Mouse (Mus musculus) cerebellum, adult 2 months (tissue): ENCODE results near the gene Rasal2. TPM values are rescaled to one million over a fixed set of nuclear protein-coding genes. Genes with fewer than 3 reads are reported as not detected.

Source experiments
- DNase-seq, 2 experiments: peaks; one replicate each; pipeline ENCODE4 v3.0.0; 2021
- H3K27ac ChIP-seq: fragments of 200-500 bp; 2 replicates; pipeline ENCODE4 v1.5.1; 2012; ENCODE audit warnings: low read length, control low read depth, inconsistent platforms; ENCODE audit not compliant: insufficient read depth
- H3K27me3 ChIP-seq: fragments of 200-500 bp; 2 replicates; pipeline ENCODE4 v1.6.1; 2012; ENCODE audit warnings: inconsistent platforms, mild to moderate bottlenecking, low read length, moderate library complexity; ENCODE audit not compliant: control insufficient read depth, insufficient read depth
- H3K4me1 ChIP-seq: fragments of 200-500 bp; 2 replicates; pipeline ENCODE4 v1.6.1; 2011; ENCODE audit warnings: low read length; ENCODE audit not compliant: control insufficient read depth, insufficient read depth
- H3K4me3 ChIP-seq: fragments of 200-500 bp; replicated peaks from 2 replicates; pipeline ENCODE3; 2011; ENCODE audit warnings: mild to moderate bottlenecking, low read depth, low read length, control low read depth; ENCODE audit not compliant: insufficient read depth
- CTCF ChIP-seq: fragments of 200-500 bp; IDR thresholded peaks from 2 replicates; pipeline ENCODE4 v1.5.1; 2011; ENCODE audit warnings: low read depth, mild to moderate bottlenecking, control low read depth, low read length, moderate library complexity, borderline replicate concordance; ENCODE audit not compliant: insufficient read depth
- POLR2A ChIP-seq: fragments of 200-500 bp; IDR thresholded peaks from 2 replicates; pipeline ENCODE4 v1.6.1; 2011; ENCODE audit warnings: low read length, control low read depth, borderline replicate concordance; ENCODE audit not compliant: insufficient read depth
- WGBS: fragments of 180-500 bp; shearing (Covaris S2); methylation state at CpG from one replicate; pipeline ENCODE4 v1.1.7; 2018; 5-methylcytosine and 5-hydroxymethylcytosine counted together
- polyA plus RNA-seq: library from polyadenylated mRNA; depleted of rRNA; stranded (reverse); fragments of >200 nt; gene quantifications from 2 replicates; pipeline ENCODE4 v1.2.3, GENCODE M21; 2012; rRNA removed

The Rasal2 gene
- polyA plus RNA-seq, 1 experiment = 14.6 TPM

- Histone ChIP-seq H3K27me3 (no peaks in the 10 kb centered on the region), H3K4me1 (no peaks in the 10 kb centered on the region; the same call in 1 of the 2 replicates), H3K27ac (no peak overlapping the region), H3K4me3 (no peak overlapping the region)
- no peak for DNase-seq
- WGBS = 10% methylated on average over 19 of the region's 19 CpGs
- no peak for TF ChIP-seq CTCF
- no peak for TF ChIP-seq POLR2A
Measured at GRCm38 (mm10) chr1:157101122-157101865, 311.1 kb downstream of the Rasal2 start.

GRCm38 (mm10) chr1:157095534-157095933 lies 316.9 kb downstream of the Rasal2 start:
- WGBS = 92% methylated on average over 4 of the region's 4 CpGs
- Histone ChIP-seq H3K27me3 (no peaks in the 10 kb centered on the region), H3K4me3 (no peak overlapping the region), H3K4me1 (no peaks in the 10 kb centered on the region; the same call in 1 of the 2 replicates), H3K27ac (no peak overlapping the region)
- TF ChIP-seq POLR2A (no peak), CTCF (no peak)
- DNase-seq = no peak

- H3K4me1 ChIP-seq = no peaks in the 10 kb centered on the region; the same call in 1 of the 2 replicates
- no peaks in the 10 kb centered on the region for H3K27me3 ChIP-seq
- H3K4me3 ChIP-seq = no peak overlapping the region
- no peak for DNase-seq
- 95% methylated on average over 1 of the region's 1 CpGs for WGBS
- H3K27ac ChIP-seq = no peak overlapping the region
- TF ChIP-seq CTCF (no peak), POLR2A (no peak)
Measured at GRCm38 (mm10) chr1:157092622-157093021, 319.8 kb downstream of the Rasal2 start.

GRCm38 (mm10) chr1:157092140-157092539 lies 320.3 kb downstream of the Rasal2 start:
- no peak for DNase-seq
- Histone ChIP-seq H3K4me1 (no peaks in the 10 kb centered on the region; the same call in 1 of the 2 replicates), H3K27ac (no peak overlapping the region), H3K4me3 (no peak overlapping the region), H3K27me3 (no peaks in the 10 kb centered on the region)
- no peak for TF ChIP-seq CTCF
- no peak for TF ChIP-seq POLR2A
- 66% methylated on average over 4 of the region's 4 CpGs for WGBS

- DNase-seq = no peak
- no peaks in the 10 kb centered on the region for H3K27me3 ChIP-seq
- 77% methylated on average over 3 of the region's 3 CpGs for WGBS
- no peak for TF ChIP-seq CTCF
- H3K4me3 ChIP-seq = no peak overlapping the region
- H3K27ac ChIP-seq = no peak overlapping the region
- no peaks in the 10 kb centered on the region; the same call in 1 of the 2 replicates for H3K4me1 ChIP-seq
Measured at GRCm38 (mm10) chr1:157090835-157091234, 321.6 kb downstream of the Rasal2 start.

- Histone ChIP-seq H3K27me3 (no peaks in the 10 kb centered on the region), H3K4me1 (no peaks in the 10 kb centered on the region), H3K4me3 (no peak overlapping the region), H3K27ac (no peak overlapping the region)
- DNase-seq = peak; percentile 20 to 54
- 9% methylated on average over 25 of the region's 25 CpGs for WGBS
- no peak for TF ChIP-seq POLR2A
- peak; percentile 75 for TF ChIP-seq CTCF
Measured at GRCm38 (mm10) chr1:157086097-157086994, 326.0 kb downstream of the Rasal2 start.

Other genes starting within 250 kb of the Rasal2 start
- 25.5 and 28.5 TPM in 2 replicates for gene Cryzl2, start 46.0 kb upstream of the Rasal2 start, polyA plus RNA-seq
- 0.48 and 0.51 TPM in 2 replicates for gene Sec16b, start 94.1 kb upstream of the Rasal2 start, polyA plus RNA-seq